Mouse (Mus musculus) CH12.LX (cell line): ENCODE measurements around the gene Lrrc4b. TPM values are rescaled to one million over a fixed set of nuclear protein-coding genes. Genes with fewer than 3 reads are reported as not detected.
A peak's percentile ranks its signal among the peaks of the same experiment; 100 is the strongest.

Experiments
- DNase-seq: peaks from one replicate; pipeline ENCODE4 v3.0.0-alpha.2; 2013; ENCODE audit errors: extremely low read depth
- H3K27ac ChIP-seq: 2 replicates; pipeline ENCODE4 v1.5.1; 2012; ENCODE audit warnings: low read depth, mild to moderate bottlenecking, control low read depth, moderate library complexity; ENCODE audit not compliant: insufficient read depth
- H3K27me3 ChIP-seq: replicated peaks from 2 replicates; pipeline ENCODE3; 2012; ENCODE audit warnings: inconsistent platforms
- H3K36me3 ChIP-seq, 2 experiments: replicated peaks in 1 of 2; 2 replicates each; pipeline versions ENCODE3 to v1.6.1; 2012; ENCODE audit warnings: inconsistent platforms in 1 of 2, low read length in 1 of 2, mild to moderate bottlenecking in 1 of 2, mixed read lengths in 1 of 2, moderate library complexity in 1 of 2; ENCODE audit not compliant: control insufficient read depth in 1 of 2, insufficient read depth in 1 of 2
- H3K4me1 ChIP-seq, 2 experiments: 2 replicates each; pipeline ENCODE4 v1.6.1; 2012; ENCODE audit warnings: inconsistent platforms in 1 of 2, moderate library complexity in 1 of 2; ENCODE audit not compliant: insufficient read depth in 2 of 2, control insufficient read depth in 1 of 2
- H3K4me2 ChIP-seq: 2 replicates; pipeline ENCODE4 v1.6.1; 2012; ENCODE audit warnings: low read depth, mild to moderate bottlenecking, control low read depth; ENCODE audit not compliant: poor library complexity, insufficient read depth, severe bottlenecking
- H3K4me3 ChIP-seq, 3 experiments: fragments of 150-350 bp in 1 of 3; sonication (generic) in 1 of 3; replicated peaks in 1 of 3; 2 replicates each; pipeline versions ENCODE3 to v1.5.1; 2011 to 2012; ENCODE audit warnings: low read depth in 2 of 3, low read length in 2 of 3, mild to moderate bottlenecking in 2 of 3, moderate library complexity in 2 of 3, control low read depth in 1 of 3, improper control_type of control experiment in 1 of 3, inconsistent platforms in 1 of 3, mixed read lengths in 1 of 3; ENCODE audit not compliant: poor library complexity in 1 of 3
- H3K79me2 ChIP-seq: replicated peaks from 2 replicates; pipeline ENCODE4 v1.6.1; 2012; ENCODE audit warnings: mild to moderate bottlenecking, moderate library complexity; ENCODE audit not compliant: control insufficient read depth, poor library complexity, insufficient read depth, severe bottlenecking; ENCODE audit errors: extremely low read depth
- H3K9ac ChIP-seq: 2 replicates; pipeline ENCODE4 v1.6.1; 2012; ENCODE audit warnings: low read depth, mild to moderate bottlenecking, control low read depth, moderate library complexity; ENCODE audit not compliant: insufficient read depth
- H3K9me3 ChIP-seq: replicated peaks from 2 replicates; pipeline ENCODE3; 2012; ENCODE audit warnings: low read length, inconsistent platforms, mixed read lengths
- CHD1 ChIP-seq: IDR thresholded peaks from 2 replicates; pipeline ENCODE4 v1.6.1; 2012; ENCODE audit warnings: low read depth, low read length, improper control_type of control experiment, inconsistent platforms
- CHD2 ChIP-seq: IDR thresholded peaks from 2 replicates; pipeline ENCODE4 v1.6.1; 2011; ENCODE audit warnings: low read length, improper control_type of control experiment
- ELF1 ChIP-seq: IDR thresholded peaks from 2 replicates; pipeline ENCODE4 v1.6.1; 2014; ENCODE audit warnings: low read depth, mild to moderate bottlenecking, inconsistent platforms, low read length, improper control_type of control experiment
- IRF4 ChIP-seq: IDR thresholded peaks from 2 replicates; pipeline ENCODE4 v1.6.1; 2014; ENCODE audit warnings: low read depth, mild to moderate bottlenecking, inconsistent platforms, low read length, improper control_type of control experiment
- JUND ChIP-seq: conservative IDR thresholded peaks from 2 replicates; pipeline ENCODE4 v1.6.1; 2011; ENCODE audit warnings: low read depth, low read length, improper control_type of control experiment
- KAT2A ChIP-seq: IDR thresholded peaks from 2 replicates; pipeline ENCODE4 v1.6.1; 2012; ENCODE audit warnings: low read length, improper control_type of control experiment, inconsistent platforms; ENCODE audit not compliant: insufficient replicate concordance
- MAZ ChIP-seq: IDR thresholded peaks from 2 replicates; pipeline ENCODE4 v1.6.1; 2012; ENCODE audit warnings: low read depth, mild to moderate bottlenecking, inconsistent platforms, low read length, improper control_type of control experiment, moderate library complexity
- MXI1 ChIP-seq: IDR thresholded peaks from 2 replicates; pipeline ENCODE4 v1.6.1; 2011; ENCODE audit warnings: mild to moderate bottlenecking, low read depth, low read length, improper control_type of control experiment
- NELFE ChIP-seq: IDR thresholded peaks from 2 replicates; pipeline ENCODE4 v1.6.1; 2011; ENCODE audit warnings: low read depth, low read length, improper control_type of control experiment
- PAX5 ChIP-seq: IDR thresholded peaks from 2 replicates; pipeline ENCODE4 v1.6.1; 2012; ENCODE audit warnings: low read length, inconsistent platforms, mixed read lengths
- POLR2A ChIP-seq: IDR thresholded peaks from 2 replicates; pipeline ENCODE4 v1.6.1; 2011; ENCODE audit warnings: low read depth, mild to moderate bottlenecking, improper control_type of control experiment, low read length
- RAD21 ChIP-seq: IDR thresholded peaks from 2 replicates; pipeline ENCODE4 v1.6.1; 2011; ENCODE audit warnings: low read depth, mild to moderate bottlenecking, low read length, improper control_type of control experiment, moderate library complexity
- SIN3A ChIP-seq: IDR thresholded peaks from 2 replicates; pipeline ENCODE4 v1.6.1; 2012; ENCODE audit warnings: low read length, improper control_type of control experiment, inconsistent platforms
- TBP ChIP-seq: conservative IDR thresholded peaks from 2 replicates; pipeline ENCODE4 v1.6.1; 2011; ENCODE audit warnings: low read depth, low read length, improper control_type of control experiment
- TCF12 ChIP-seq: IDR thresholded peaks from 2 replicates; pipeline ENCODE4 v1.6.1; 2014; ENCODE audit warnings: low read depth, mild to moderate bottlenecking, inconsistent platforms, low read length, improper control_type of control experiment
- UBTF ChIP-seq: IDR thresholded peaks from 2 replicates; pipeline ENCODE4 v1.6.1; 2012; ENCODE audit warnings: low read depth, mild to moderate bottlenecking, inconsistent platforms, low read length, improper control_type of control experiment, moderate library complexity
- USF2 ChIP-seq: conservative IDR thresholded peaks from 2 replicates; pipeline ENCODE4 v1.6.1; 2011; ENCODE audit warnings: low read depth, low read length, improper control_type of control experiment
- ZKSCAN1 ChIP-seq: IDR thresholded peaks from 2 replicates; pipeline ENCODE4 v1.6.1; 2012; ENCODE audit warnings: low read depth, inconsistent platforms, low read length, improper control_type of control experiment, borderline replicate concordance
- ZMIZ1 ChIP-seq: IDR thresholded peaks from 2 replicates; pipeline ENCODE4 v1.6.1; 2012; ENCODE audit warnings: low read depth, mild to moderate bottlenecking, inconsistent platforms, low read length, improper control_type of control experiment
- ZNF384 ChIP-seq: IDR thresholded peaks from 2 replicates; pipeline ENCODE4 v1.6.1; 2012; ENCODE audit warnings: low read depth, low read length, improper control_type of control experiment, inconsistent platforms
- dilution Hi-C: fragments of 300-500 bp; cut with MboI; formaldehyde crosslinking; loops from 2 replicates; pipeline ENCODE4 v1.14.3; 2020; ENCODE audit warnings: low sequenced_read_pairs; ENCODE audit not compliant: extremely low pct_unique_long_range_greater_than_20kb, extremely low pct_ligation_motif_present
- in situ Hi-C: fragments of 300-500 bp; cut with MboI; formaldehyde crosslinking; loops from 3 replicates; pipeline ENCODE4 v1.14.3; 2019; ENCODE audit warnings: low sequenced_read_pairs, low pct_ligation_motif_present, low pct_unique_long_range_greater_than_20kb, mixed read lengths
- polyA plus RNA-seq: library from polyadenylated mRNA; unstranded; fragments of >175 nt; gene quantifications from 2 replicates; pipeline ENCODE4 v1.2.1, GENCODE M21; 2012; ENCODE audit warnings: low read depth; ENCODE audit not compliant: insufficient read length
- total RNA-seq, 2 experiments: library from RNA; depleted of rRNA; stranded (reverse); fragments of 300-350 nt in 1 of 2; fragments of >200 nt in 1 of 2; gene quantifications; 2 replicates each; pipeline ENCODE4 v1.2.3; 2012 to 2014

Gene Lrrc4b
- total and polyA plus RNA-seq, 3 experiments = 0.04 TPM; not detected in 2

DNA sequence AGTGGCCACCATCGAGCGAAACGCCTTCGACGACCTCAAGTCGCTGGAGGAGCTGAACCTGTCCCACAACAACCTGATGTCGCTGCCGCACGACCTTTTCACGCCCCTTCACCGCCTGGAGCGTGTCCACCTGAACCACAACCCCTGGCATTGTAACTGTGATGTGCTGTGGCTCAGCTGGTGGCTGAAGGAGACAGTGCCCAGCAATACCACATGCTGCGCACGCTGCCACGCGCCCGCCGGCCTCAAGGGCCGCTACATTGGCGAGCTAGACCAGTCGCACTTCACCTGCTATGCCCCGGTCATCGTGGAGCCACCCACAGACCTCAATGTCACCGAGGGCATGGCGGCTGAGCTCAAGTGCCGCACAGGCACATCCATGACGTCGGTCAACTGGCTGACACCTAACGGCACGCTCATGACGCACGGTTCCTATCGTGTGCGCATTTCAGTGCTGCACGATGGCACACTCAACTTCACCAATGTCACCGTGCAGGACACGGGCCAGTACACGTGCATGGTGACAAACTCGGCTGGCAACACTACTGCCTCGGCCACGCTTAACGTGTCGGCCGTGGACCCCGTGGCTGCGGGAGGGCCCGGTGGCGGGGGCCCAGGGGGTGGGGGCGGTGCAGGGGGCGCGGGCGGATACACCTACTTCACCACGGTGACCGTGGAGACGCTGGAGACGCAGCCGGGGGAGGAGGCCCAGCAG lies 32.8 kb downstream of the Lrrc4b start:
- Histone ChIP-seq H3K9me3 (peaks cover 17% of the 10 kb centered on the region), H3K36me3 (no peaks in the 10 kb centered on the region), H3K9ac (no peak overlapping the region), H3K79me2 (no peaks in the 10 kb centered on the region), H3K27me3 (peaks cover 91% of the 10 kb centered on the region), H3K4me3 (no peak overlapping the region), H3K4me2 (no peak overlapping the region), H3K27ac (no peak overlapping the region), H3K4me1 (no peaks in the 10 kb centered on the region)
- TF ChIP-seq CHD1 (no peak), TCF12 (no peak), ZKSCAN1 (no peak), UBTF (no peak), ZNF384 (no peak), MAZ (no peak), IRF4 (no peak), PAX5 (no peak), POLR2A (no peak), ELF1 (no peak), USF2 (no peak)
- dilution Hi-C loops (no loop called here), in situ Hi-C loops (no loop called here)
- DNase-seq = no peak

DNA sequence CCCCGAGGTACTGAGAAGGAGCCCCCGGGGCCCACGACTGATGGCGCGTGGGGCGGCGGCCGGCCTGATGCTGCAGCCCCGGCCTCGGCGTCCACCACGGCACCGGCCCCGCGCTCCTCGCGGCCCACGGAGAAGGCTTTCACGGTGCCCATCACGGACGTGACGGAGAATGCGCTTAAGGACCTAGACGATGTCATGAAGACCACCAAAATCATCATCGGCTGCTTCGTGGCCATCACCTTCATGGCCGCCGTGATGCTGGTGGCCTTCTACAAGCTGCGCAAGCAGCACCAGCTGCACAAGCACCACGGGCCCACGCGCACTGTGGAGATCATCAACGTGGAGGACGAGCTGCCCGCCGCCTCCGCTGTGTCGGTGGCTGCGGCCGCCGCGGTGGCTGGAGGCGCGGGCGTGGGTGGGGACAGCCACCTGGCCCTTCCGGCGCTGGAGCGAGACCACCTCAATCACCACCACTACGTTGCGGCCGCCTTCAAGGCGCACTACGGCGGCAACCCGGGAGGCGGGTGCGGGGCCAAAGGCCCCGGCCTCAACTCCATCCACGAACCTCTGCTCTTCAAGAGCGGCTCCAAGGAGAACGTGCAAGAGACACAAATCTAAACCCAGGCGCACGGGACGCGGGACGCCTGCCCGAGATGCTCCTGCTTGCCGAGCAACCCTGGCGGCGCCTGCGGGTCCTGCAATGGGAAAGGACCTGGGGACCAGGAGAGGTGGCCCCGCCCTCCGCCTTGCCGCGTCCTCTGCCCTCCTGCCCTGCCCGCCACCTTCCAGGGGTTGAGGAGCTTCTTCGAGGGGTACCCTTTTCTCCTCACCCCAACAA lies 33.6 kb downstream of the Lrrc4b start:
- Histone ChIP-seq H3K9ac (no peak overlapping the region), H3K4me2 (no peak overlapping the region), H3K27me3 (peaks cover 83% of the 10 kb centered on the region), H3K9me3 (peaks cover 17% of the 10 kb centered on the region), H3K4me3 (no peak overlapping the region), H3K36me3 (no peaks in the 10 kb centered on the region), H3K79me2 (no peaks in the 10 kb centered on the region), H3K27ac (no peak overlapping the region), H3K4me1 (peaks cover 4 to 7% of the 10 kb centered on the region in 2 experiments; a peak in 3 of 4 replicates)
- peak; percentile 24 for DNase-seq
- TF ChIP-seq SIN3A (no peak), MXI1 (no peak), TBP (no peak), CHD2 (no peak), TCF12 (no peak), NELFE (no peak), KAT2A (no peak), JUND (no peak), RAD21 (no peak), ZMIZ1 (no peak), ELF1 (no peak), MAZ (no peak), CHD1 (no peak), PAX5 (no peak)
- in situ Hi-C loops = no loop called here
- dilution Hi-C loops = no loop called here
